Mouse (Mus musculus) spleen, postnatal 10 days (tissue): ENCODE measurements at regions not wholly inside any gene's neighbourhood (a gene's known extent, or its start where the extent isn't known, plus 50 kb on each side); places are given as distances from the start of the nearest gene placed in this dataset.
A peak's percentile ranks its signal among the peaks of the same experiment; 100 is the strongest.

Experiments
- DNase-seq, 2 experiments: peaks; one replicate each; pipeline ENCODE4 v3.0.0; 2021 to 2022; ENCODE audit warnings: low spot score in 2 of 2

DNA sequence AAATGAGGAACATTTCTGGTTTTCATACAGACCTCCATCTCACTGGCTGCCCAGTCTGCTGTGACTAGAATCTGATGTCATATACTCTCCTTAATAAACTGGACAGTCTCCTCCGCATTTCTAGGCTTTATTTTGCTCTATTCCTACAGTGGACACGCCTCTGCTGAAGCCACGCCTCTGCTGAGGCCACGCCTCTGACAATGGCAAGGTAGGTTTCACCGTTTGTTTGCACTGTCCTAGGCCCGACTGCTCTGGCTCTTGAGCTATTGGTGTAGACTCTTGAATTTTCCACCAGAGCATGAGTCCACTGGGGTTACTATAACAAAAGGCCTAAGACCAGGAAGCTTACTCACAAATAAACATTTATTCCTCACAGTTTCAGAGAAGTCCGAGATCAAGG, 69.8 kb upstream of the Pax2 start:
- DNase-seq = no peak

DNA sequence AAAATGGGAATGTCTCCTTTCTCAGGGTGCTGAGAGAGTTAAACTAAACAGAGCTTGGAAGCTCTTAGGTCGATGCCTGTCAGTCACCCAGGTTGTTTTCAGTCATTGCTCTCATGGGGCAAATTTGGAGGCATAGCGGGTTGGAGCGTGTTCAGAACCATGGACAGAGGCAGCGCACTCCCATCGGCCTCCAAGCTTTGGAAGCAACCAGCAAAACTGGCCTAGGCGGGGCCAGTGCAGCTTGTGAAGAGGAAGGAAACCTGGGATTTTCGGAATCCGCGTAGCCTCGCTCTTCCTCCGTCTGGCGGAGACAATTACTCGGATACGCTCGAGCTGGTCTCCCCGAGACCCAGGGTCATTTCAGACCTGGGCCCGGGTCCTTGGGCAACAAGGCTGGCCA, 63.4 kb upstream of the Pax2 start:
- DNase-seq = peak in 1 of 2 experiments; percentile 52

- no peak for DNase-seq
These were observed 63.0 kb upstream of the Pax2 start for GRCm38 (mm10) chr19:44692816-44693215.

- DNase-seq = no peak
These were observed 60.5 kb upstream of the Pax2 start for GRCm38 (mm10) chr19:44695331-44695730.

- no peak for DNase-seq
These were observed 59.7 kb upstream of the Pax2 start for GRCm38 (mm10) chr19:44696059-44696712.

DNA sequence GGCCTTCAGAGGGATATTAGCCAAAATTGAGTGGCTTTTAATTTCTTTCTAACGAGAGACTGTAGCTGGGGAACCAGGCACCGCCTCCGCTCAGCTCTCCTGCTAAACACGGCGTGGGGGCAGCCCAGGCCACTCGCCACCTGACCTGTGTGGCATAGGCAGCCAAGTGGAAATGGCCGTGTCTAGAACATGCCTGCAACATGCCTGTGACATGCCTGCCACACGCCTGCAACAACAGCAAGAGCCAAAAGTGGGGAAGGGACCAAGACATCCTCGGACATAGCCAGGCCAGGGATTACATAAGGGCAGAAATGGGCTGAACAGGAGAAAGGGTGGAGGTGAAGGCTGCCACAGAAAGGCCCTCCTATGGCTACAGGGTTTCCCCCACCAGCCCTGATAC, 59.1 kb upstream of the Pax2 start:
- DNase-seq = no peak

DNA sequence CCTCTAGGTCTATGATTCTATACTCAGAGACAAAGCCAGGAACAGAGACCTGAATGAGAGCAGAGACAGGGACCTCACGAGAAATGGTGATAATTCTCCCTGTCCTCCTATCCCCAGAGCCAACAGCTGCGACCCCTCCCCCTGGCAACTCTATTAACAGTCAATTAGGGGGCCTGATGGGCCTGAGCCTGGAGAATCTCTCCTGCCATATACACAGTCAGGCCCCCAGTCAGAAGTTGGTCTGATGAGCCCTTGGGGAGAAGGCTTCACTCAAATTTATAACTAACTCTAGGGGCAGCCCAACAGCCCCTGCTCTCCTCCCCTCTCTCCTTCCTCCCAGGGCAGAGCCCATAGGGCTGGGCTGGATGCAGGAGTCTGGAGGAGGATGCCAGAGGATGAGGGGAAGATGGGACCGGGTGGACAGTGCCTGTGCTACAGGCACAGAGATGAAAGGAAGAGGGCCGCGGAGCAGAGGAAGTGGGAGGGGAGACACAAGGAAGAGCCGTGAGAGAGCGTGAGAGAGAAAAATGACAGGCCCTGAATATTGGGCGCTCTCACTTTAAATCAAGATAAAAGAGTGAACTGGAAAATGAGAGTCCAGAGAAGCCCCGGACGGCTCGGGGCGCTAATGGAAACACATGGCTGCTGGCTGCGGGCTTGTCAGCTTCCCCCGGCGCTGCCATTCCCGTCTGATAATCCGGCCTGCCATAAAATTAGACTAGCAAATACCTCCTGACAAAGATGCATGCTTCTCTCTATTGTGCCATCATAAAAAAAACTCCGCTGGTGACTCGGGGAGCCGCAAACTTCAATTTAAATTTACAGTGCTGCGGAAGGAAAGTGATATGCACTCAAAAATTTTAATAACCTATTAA, 57.2 kb upstream of the Pax2 start:
- DNase-seq = no peak
